Mouse (Mus musculus): ENCODE measurements around the gene Sh3bp5. TPM values are rescaled to one million over a fixed set of nuclear protein-coding genes. Genes with fewer than 3 reads are reported as not detected.

Gene Sh3bp5
- polyA plus RNA-seq, 1 experiment: 6.9 TPM

DNA sequence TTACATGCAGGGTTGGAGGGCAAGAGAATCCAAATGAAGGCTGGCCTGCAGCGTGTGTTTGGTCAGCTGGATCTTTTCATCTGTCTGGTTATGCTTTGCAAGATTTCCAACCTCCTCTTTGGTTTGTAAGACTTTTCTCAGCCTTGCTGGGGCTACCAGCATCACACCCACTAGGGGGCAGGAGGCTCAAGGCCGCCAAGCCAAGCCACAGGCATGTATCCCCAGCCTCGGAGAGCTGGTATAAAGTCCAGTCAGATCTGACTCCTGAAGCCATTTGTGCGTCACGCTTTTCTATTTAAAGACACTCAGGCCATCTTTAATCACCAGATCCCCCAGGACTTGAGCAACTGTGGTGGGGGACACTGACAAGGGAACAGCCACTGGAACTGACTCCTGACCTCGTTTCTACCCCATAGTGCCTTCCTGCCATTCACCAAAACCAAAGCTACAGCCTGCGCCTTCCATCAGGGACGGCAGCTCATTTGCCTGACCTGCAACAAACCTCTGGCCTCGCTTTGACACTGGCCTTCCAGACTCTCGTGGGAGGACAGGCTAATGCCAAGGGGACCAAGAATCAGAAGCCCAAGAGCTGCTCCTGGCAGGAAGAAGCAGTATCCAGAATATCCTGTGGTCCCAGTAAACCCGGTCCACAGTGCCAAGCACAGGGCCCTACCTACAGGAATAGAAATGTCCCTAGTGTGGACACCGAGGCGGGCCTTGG is 49.7 kb downstream of the Sh3bp5 start:
- 39% methylated on average over 13 of the region's 13 CpGs for whole genome bisulfite sequencing
- TF ChIP-seq POLR2A (IDR thresholded peaks at IDR 0.05; ENCODE audit: low read depth, low read length) (no peak), CTCF (IDR thresholded peaks at IDR 0.05; ENCODE audit: extremely low read depth, insufficient read length, insufficient replicate concordance, low read depth, low read length) (peak; percentile 91)
- H3K4me3 ChIP-seq (ENCODE audit: low read depth, low read length): no peak overlapping the region
- H3K4me1 ChIP-seq (ENCODE audit: control insufficient read depth, insufficient read depth, insufficient read length, low read length): peaks cover 8% of the 10 kb centered on the region
- H3K36me3 ChIP-seq (ENCODE audit: control insufficient read depth, insufficient read depth, low read length): no peaks in the 10 kb centered on the region
- peak overlapping the region; percentile 5; the same call in 1 of the 2 replicates for H3K27ac ChIP-seq (ENCODE audit: insufficient read depth, low read depth, low read length)
- no peaks in the 10 kb centered on the region for H3K27me3 ChIP-seq (ENCODE audit: control insufficient read depth, insufficient read depth, low read length)

GRCm38 (mm10) chr14:31385406-31385805 is 50.5 kb downstream of the Sh3bp5 start:
- Histone ChIP-seq H3K27me3 (ENCODE audit: control insufficient read depth, insufficient read depth, low read length) (no peaks in the 10 kb centered on the region), H3K4me1 (ENCODE audit: control insufficient read depth, insufficient read depth, insufficient read length, low read length) (peaks cover 8% of the 10 kb centered on the region), H3K36me3 (ENCODE audit: control insufficient read depth, insufficient read depth, low read length) (no peaks in the 10 kb centered on the region), H3K4me3 (ENCODE audit: low read depth, low read length) (no peak overlapping the region), H3K27ac (ENCODE audit: insufficient read depth, low read depth, low read length) (no peak overlapping the region)
- 89% methylated on average over 5 of the region's 5 CpGs for WGBS
- TF ChIP-seq CTCF (IDR thresholded peaks at IDR 0.05; ENCODE audit: extremely low read depth, insufficient read length, insufficient replicate concordance, low read depth, low read length) (no peak), POLR2A (IDR thresholded peaks at IDR 0.05; ENCODE audit: low read depth, low read length) (no peak)

GRCm38 (mm10) chr14:31384366-31385323 is 51.2 kb downstream of the Sh3bp5 start:
- Histone ChIP-seq H3K27me3 (ENCODE audit: control insufficient read depth, insufficient read depth, low read length) (no peaks in the 10 kb centered on the region), H3K4me1 (ENCODE audit: control insufficient read depth, insufficient read depth, insufficient read length, low read length) (peaks cover 8% of the 10 kb centered on the region), H3K4me3 (ENCODE audit: low read depth, low read length) (no peak overlapping the region), H3K36me3 (ENCODE audit: control insufficient read depth, insufficient read depth, low read length) (no peaks in the 10 kb centered on the region), H3K27ac (ENCODE audit: insufficient read depth, low read depth, low read length) (no peak overlapping the region)
- 65% methylated on average over 13 of the region's 13 CpGs for WGBS
- TF ChIP-seq POLR2A (IDR thresholded peaks at IDR 0.05; ENCODE audit: low read depth, low read length) (no peak), CTCF (IDR thresholded peaks at IDR 0.05; ENCODE audit: extremely low read depth, insufficient read length, insufficient replicate concordance, low read depth, low read length) (no peak)

DNA sequence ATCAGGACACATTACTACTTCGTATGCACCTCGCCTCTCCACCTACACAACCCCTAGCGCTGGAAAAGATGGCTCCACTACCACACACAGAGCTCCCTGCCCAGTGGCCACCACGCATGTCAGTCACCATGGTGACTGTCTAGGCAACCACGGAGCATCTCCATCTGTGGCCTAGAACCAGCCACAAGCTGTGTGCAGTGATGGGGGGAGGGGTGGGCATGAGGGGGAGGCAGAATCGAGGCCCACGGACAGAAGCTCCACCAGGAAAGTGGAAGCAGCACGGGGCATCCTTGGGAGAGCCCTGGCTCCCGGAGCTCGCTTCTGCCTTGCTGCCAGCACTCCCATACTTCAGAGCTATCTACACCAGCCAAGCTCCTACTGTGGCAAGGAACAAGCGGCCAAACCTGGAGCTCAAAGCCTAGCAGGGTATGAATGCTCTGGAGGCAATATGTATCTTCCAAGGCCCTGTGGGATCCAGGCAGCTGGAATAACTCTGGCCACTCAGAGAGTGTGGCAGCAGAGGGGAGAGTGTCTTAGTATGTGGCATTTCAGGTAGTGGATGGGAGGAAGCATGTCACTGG is 52.3 kb downstream of the Sh3bp5 start:
- 81% methylated on average over 11 of the region's 11 CpGs for WGBS
- no peak for TF ChIP-seq CTCF (IDR thresholded peaks at IDR 0.05; ENCODE audit: extremely low read depth, insufficient read length, insufficient replicate concordance, low read depth, low read length)
- no peak for TF ChIP-seq POLR2A (IDR thresholded peaks at IDR 0.05; ENCODE audit: low read depth, low read length)
- Histone ChIP-seq H3K4me3 (ENCODE audit: low read depth, low read length) (no peak overlapping the region), H3K27me3 (ENCODE audit: control insufficient read depth, insufficient read depth, low read length) (no peaks in the 10 kb centered on the region), H3K36me3 (ENCODE audit: control insufficient read depth, insufficient read depth, low read length) (no peaks in the 10 kb centered on the region), H3K27ac (ENCODE audit: insufficient read depth, low read depth, low read length) (no peak overlapping the region), H3K4me1 (ENCODE audit: control insufficient read depth, insufficient read depth, insufficient read length, low read length) (peaks cover 8% of the 10 kb centered on the region)

DNA sequence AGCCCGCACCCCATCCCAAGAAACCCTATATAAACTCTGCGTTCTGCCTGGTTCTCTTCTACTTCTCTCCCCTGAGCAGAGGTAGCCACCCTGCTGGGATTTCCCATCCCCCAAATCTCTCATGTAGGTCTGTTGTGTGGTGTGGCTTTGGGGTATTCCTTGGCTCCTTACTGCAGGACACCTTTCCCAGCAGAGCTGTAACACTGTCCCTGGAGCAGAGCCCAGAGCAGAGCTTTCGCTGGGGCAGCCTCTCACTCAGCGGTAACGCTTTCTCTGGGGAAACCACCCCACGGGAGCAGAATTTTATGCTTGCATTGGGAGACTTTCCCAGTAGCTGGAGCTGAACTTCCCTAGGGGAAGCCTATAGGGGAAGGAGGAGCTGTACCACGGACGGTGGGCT is 53.6 kb downstream of the Sh3bp5 start:
- Histone ChIP-seq H3K27ac (ENCODE audit: insufficient read depth, low read depth, low read length) (no peak overlapping the region), H3K27me3 (ENCODE audit: control insufficient read depth, insufficient read depth, low read length) (no peaks in the 10 kb centered on the region), H3K4me1 (ENCODE audit: control insufficient read depth, insufficient read depth, insufficient read length, low read length) (peaks cover 8% of the 10 kb centered on the region), H3K36me3 (ENCODE audit: control insufficient read depth, insufficient read depth, low read length) (peaks cover 3% of the 10 kb centered on the region), H3K4me3 (ENCODE audit: low read depth, low read length) (no peak overlapping the region)
- no peak for TF ChIP-seq POLR2A (IDR thresholded peaks at IDR 0.05; ENCODE audit: low read depth, low read length)
- TF ChIP-seq CTCF (IDR thresholded peaks at IDR 0.05; ENCODE audit: extremely low read depth, insufficient read length, insufficient replicate concordance, low read depth, low read length): no peak
- WGBS: 86% methylated on average over 8 of the region's 8 CpGs

- TF ChIP-seq POLR2A (IDR thresholded peaks at IDR 0.05; ENCODE audit: low read depth, low read length) (no peak), CTCF (IDR thresholded peaks at IDR 0.05; ENCODE audit: extremely low read depth, insufficient read length, insufficient replicate concordance, low read depth, low read length) (no peak)
- Histone ChIP-seq H3K4me1 (ENCODE audit: control insufficient read depth, insufficient read depth, insufficient read length, low read length) (no peaks in the 10 kb centered on the region), H3K27ac (ENCODE audit: insufficient read depth, low read depth, low read length) (no peak overlapping the region), H3K36me3 (ENCODE audit: control insufficient read depth, insufficient read depth, low read length) (peaks cover 38% of the 10 kb centered on the region), H3K27me3 (ENCODE audit: control insufficient read depth, insufficient read depth, low read length) (no peaks in the 10 kb centered on the region), H3K4me3 (ENCODE audit: low read depth, low read length) (no peak overlapping the region)
- WGBS: 77% methylated on average over 3 of the region's 3 CpGs
Measured at GRCm38 (mm10) chr14:31376331-31376730, 59.5 kb downstream of the Sh3bp5 start.

Data from small intestine, adult 2 months (tissue).